Mouse (Mus musculus): ENCODE measurements at regions not wholly inside any gene's neighbourhood (a gene's known extent, or its start where the extent isn't known, plus 50 kb on each side); places are given as distances from the start of the nearest gene placed in this dataset.

DNA sequence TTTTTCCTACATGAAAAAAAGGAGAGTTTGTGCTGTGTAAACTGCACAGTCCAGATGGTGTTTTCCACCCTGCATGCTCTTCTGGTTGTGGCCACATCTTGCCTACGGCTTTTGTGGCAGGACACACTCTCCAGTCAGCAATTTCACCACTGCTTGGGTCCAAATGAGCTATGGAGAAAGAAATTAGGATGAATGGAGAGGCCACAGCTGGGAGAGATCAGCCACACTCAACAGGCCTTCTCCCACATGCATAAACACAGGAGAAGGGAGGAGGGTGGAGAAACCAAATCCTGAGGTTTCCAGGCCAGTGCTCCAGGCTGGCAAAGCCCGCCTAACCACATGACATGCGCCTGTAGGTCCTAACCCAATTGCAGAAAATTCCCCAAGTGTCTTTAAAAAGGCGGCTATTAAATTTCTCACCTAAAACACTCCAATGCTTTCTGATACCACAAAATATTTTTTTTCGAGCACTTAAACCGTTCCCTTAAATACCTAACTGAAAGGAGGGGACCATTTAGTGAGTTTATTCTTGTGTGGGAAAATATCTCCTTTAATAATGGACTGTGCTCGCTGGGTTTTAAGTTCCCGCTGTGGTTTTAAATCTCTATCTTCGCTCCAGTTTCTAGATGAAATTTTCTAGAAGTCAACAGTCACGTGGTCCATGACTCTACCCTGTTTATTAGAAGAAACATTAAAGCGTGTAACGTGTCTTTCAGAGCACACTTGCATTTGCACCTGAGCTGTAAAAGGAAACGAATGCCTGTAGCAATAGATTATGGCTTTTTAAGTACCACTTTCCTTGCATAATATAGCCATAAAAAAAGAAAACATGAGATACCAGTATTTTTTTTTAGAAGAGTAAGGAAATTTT lies 97.9 kb upstream of the BC052040 start:
- DNase-seq (ENCODE audit: low spot score) = no peak
- H3K9ac ChIP-seq (replicated peaks; ENCODE audit: low read depth, low read length) = no peak overlapping the region
- H3K9me3 ChIP-seq (replicated peaks; ENCODE audit: control insufficient read depth, low read length) = no peaks in the 10 kb centered on the region
- no peaks in the 10 kb centered on the region for H3K4me1 ChIP-seq (ENCODE audit: control insufficient read depth, insufficient read depth)
- H3K4me2 ChIP-seq (ENCODE audit: low read depth, low read length) = no peak overlapping the region
- H3K27ac ChIP-seq (ENCODE audit: low read depth) = no peak overlapping the region
- no peaks in the 10 kb centered on the region for H3K27me3 ChIP-seq (ENCODE audit: control insufficient read depth, insufficient read depth, low read length)
- H3K4me3 ChIP-seq (ENCODE audit: low read depth, low read length) = no peak overlapping the region
- ATAC-seq (ENCODE audit: insufficient read depth, low read depth) = no peak
- TF ChIP-seq CTCF (IDR thresholded peaks at IDR 0.05; ENCODE audit: low read depth) (no peak), EP300 (IDR thresholded peaks at IDR 0.05; ENCODE audit: low read depth) (no peak)
- no peaks in the 10 kb centered on the region for H3K36me3 ChIP-seq (replicated peaks; ENCODE audit: control insufficient read depth, insufficient read depth, low read length)
- WGBS = 74% methylated on average over 13 of the region's 13 CpGs

DNA sequence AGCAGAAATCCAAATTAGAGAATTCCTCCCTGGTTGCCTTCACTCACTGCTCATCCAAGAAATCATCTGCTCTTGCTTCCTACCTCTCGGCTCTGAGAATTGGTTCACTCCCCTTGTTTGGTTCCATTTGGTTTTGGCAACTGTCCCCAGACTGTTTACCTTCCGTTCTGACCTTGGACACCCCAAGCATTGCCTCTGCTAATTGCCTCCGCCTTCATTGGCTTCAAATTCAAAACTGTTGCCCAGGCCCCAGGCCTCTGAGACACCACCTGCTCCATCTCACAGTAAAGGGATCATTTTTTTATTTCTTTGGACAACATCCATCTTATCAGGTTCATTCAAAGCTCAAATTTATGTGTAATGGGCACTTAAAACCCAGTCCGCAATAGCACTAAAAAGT lies 93.1 kb upstream of the BC052040 start:
- Histone ChIP-seq H3K36me3 (replicated peaks; ENCODE audit: control insufficient read depth, insufficient read depth, low read length) (no peaks in the 10 kb centered on the region), H3K9ac (replicated peaks; ENCODE audit: low read depth, low read length) (no peak overlapping the region), H3K9me3 (replicated peaks; ENCODE audit: control insufficient read depth, low read length) (no peaks in the 10 kb centered on the region), H3K27ac (ENCODE audit: low read depth) (no peak overlapping the region), H3K27me3 (ENCODE audit: control insufficient read depth, insufficient read depth, low read length) (no peaks in the 10 kb centered on the region), H3K4me2 (ENCODE audit: low read depth, low read length) (no peak overlapping the region), H3K4me3 (ENCODE audit: low read depth, low read length) (no peak overlapping the region), H3K4me1 (ENCODE audit: control insufficient read depth, insufficient read depth) (no peaks in the 10 kb centered on the region)
- no peak for DNase-seq (ENCODE audit: low spot score)
- no peak for ATAC-seq (ENCODE audit: insufficient read depth, low read depth)
- no peak for TF ChIP-seq CTCF (IDR thresholded peaks at IDR 0.05; ENCODE audit: low read depth)
- TF ChIP-seq EP300 (IDR thresholded peaks at IDR 0.05; ENCODE audit: low read depth) = no peak
- WGBS = 70% methylated on average over 4 of the region's 4 CpGs

DNA sequence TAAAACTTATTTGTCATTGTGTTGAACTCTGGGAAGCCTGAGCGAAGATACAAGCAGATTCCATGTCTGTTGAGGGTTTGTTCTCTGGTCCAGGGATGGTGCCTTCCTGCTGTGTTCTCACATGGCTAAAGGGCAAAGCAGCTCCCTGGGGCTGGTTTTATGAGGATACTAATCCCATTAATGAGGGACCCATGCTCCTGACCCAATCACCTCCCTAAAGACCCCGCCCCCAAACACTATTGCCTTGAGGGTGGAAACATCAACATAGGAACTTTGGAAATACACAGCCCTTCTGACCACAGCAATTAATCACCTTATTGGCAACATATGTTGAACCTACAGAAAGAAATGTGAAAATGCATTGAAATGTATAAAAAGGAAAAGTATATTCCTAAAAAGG lies 88.5 kb upstream of the BC052040 start:
- H3K27me3 ChIP-seq (ENCODE audit: control insufficient read depth, insufficient read depth, low read length) = no peaks in the 10 kb centered on the region
- ATAC-seq (ENCODE audit: insufficient read depth, low read depth) (no peak), DNase-seq (ENCODE audit: low spot score) (no peak)
- TF ChIP-seq CTCF (IDR thresholded peaks at IDR 0.05; ENCODE audit: low read depth) = no peak
- no peak for TF ChIP-seq EP300 (IDR thresholded peaks at IDR 0.05; ENCODE audit: low read depth)
- no peaks in the 10 kb centered on the region for H3K4me1 ChIP-seq (ENCODE audit: control insufficient read depth, insufficient read depth)
- H3K27ac ChIP-seq (ENCODE audit: low read depth) = no peak overlapping the region
- H3K4me3 ChIP-seq (ENCODE audit: low read depth, low read length) = no peak overlapping the region
- H3K9ac ChIP-seq (replicated peaks; ENCODE audit: low read depth, low read length) = no peak overlapping the region
- WGBS = 94% methylated on average over 2 of the region's 2 CpGs
- H3K4me2 ChIP-seq (ENCODE audit: low read depth, low read length) = no peak overlapping the region
- no peaks in the 10 kb centered on the region for H3K36me3 ChIP-seq (replicated peaks; ENCODE audit: control insufficient read depth, insufficient read depth, low read length)
- H3K9me3 ChIP-seq (replicated peaks; ENCODE audit: control insufficient read depth, low read length) = no peaks in the 10 kb centered on the region

DNA sequence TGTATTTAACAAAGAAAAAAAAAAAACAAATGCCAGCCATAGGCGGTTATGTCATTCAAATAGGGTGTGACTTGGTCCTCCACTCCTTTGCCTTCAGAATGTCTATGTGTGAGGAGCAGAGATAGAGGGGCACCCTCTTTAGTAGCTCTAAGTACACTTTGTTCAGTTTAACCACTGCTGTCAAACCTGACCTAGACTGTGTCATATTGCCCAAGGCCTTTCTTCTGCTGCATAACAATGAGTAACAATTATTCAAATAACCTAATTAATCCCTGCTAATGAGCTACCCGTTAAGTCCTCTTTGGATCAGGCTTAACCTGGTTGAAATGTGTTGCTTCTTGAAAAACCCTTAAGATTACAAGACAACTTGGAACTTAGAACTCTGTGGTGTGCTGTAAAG lies 81.6 kb upstream of the BC052040 start:
- Histone ChIP-seq H3K36me3 (replicated peaks; ENCODE audit: control insufficient read depth, insufficient read depth, low read length) (no peaks in the 10 kb centered on the region), H3K4me1 (ENCODE audit: control insufficient read depth, insufficient read depth) (no peaks in the 10 kb centered on the region), H3K27ac (ENCODE audit: low read depth) (no peak overlapping the region), H3K9me3 (replicated peaks; ENCODE audit: control insufficient read depth, low read length) (no peaks in the 10 kb centered on the region), H3K27me3 (ENCODE audit: control insufficient read depth, insufficient read depth, low read length) (no peaks in the 10 kb centered on the region), H3K9ac (replicated peaks; ENCODE audit: low read depth, low read length) (no peak overlapping the region), H3K4me3 (ENCODE audit: low read depth, low read length) (no peak overlapping the region), H3K4me2 (ENCODE audit: low read depth, low read length) (no peak overlapping the region)
- ATAC-seq (ENCODE audit: insufficient read depth, low read depth) (no peak), DNase-seq (ENCODE audit: low spot score) (no peak)
- TF ChIP-seq EP300 (IDR thresholded peaks at IDR 0.05; ENCODE audit: low read depth) = no peak
- no peak for TF ChIP-seq CTCF (IDR thresholded peaks at IDR 0.05; ENCODE audit: low read depth)
- 76% methylated on average over 2 of the region's 2 CpGs for WGBS

DNA sequence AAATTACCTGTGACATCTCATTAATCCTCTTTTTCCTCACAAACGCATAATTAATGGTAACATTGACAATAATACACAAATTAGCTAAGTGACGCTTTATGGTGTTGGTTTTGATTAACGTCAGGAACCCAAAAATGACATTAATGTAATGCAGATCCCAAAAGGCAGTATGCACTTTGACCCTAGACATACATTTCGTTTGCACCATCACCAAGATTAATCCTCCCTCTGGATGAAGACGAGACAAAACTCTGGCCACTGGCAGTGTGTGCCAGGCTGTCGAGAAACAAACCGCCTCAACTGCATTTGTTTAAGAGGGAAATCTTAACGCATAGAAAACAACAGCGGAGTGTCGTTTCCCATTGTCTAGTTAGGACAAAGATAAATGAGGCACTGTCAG lies 72.0 kb upstream of the BC052040 start:
- ATAC-seq (ENCODE audit: insufficient read depth, low read depth) = no peak
- TF ChIP-seq CTCF (IDR thresholded peaks at IDR 0.05; ENCODE audit: low read depth) = no peak
- TF ChIP-seq EP300 (IDR thresholded peaks at IDR 0.05; ENCODE audit: low read depth) = no peak

DNA sequence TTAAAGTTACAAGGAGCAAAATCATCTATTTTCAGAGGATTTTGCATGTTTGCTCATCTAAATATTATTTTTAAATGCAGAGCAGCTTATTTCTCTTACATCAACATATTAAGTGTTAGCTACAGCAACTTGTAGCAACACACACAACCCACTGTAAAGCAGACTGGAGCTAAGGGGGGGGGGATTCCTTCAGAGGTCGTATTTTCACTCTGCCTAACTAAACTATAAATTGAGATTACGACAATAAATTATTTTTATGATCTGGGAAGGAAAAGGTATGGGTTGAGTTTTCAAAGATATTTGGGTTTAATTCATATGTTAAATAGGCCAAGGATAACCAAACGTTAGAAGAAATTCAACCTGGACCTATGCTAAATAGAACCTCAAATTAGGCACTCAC lies 70.4 kb upstream of the BC052040 start:
- ATAC-seq (ENCODE audit: insufficient read depth, low read depth) = no peak
- no peak overlapping the region for H3K4me3 ChIP-seq (ENCODE audit: low read depth, low read length)
- no peaks in the 10 kb centered on the region for H3K9me3 ChIP-seq (replicated peaks; ENCODE audit: control insufficient read depth, low read length)
- no peak overlapping the region for H3K9ac ChIP-seq (replicated peaks; ENCODE audit: low read depth, low read length)
- H3K4me1 ChIP-seq (ENCODE audit: control insufficient read depth, insufficient read depth) = no peaks in the 10 kb centered on the region
- H3K4me2 ChIP-seq (ENCODE audit: low read depth, low read length) = no peak overlapping the region
- H3K36me3 ChIP-seq (replicated peaks; ENCODE audit: control insufficient read depth, insufficient read depth, low read length) = no peaks in the 10 kb centered on the region
- no peak for DNase-seq (ENCODE audit: low spot score)
- TF ChIP-seq CTCF (IDR thresholded peaks at IDR 0.05; ENCODE audit: low read depth) (no peak), EP300 (IDR thresholded peaks at IDR 0.05; ENCODE audit: low read depth) (no peak)
- no peak overlapping the region for H3K27ac ChIP-seq (ENCODE audit: low read depth)
- 84% methylated on average over 3 of the region's 3 CpGs for WGBS
- H3K27me3 ChIP-seq (ENCODE audit: control insufficient read depth, insufficient read depth, low read length) = no peaks in the 10 kb centered on the region

More for the DNA sequence above, 72.0 kb upstream of the BC052040 start:
- H3K4me1 ChIP-seq (ENCODE audit: control insufficient read depth, insufficient read depth) = no peaks in the 10 kb centered on the region
- no peak overlapping the region for H3K9ac ChIP-seq (replicated peaks; ENCODE audit: low read depth, low read length)
- no peaks in the 10 kb centered on the region for H3K36me3 ChIP-seq (replicated peaks; ENCODE audit: control insufficient read depth, insufficient read depth, low read length)
- no peak overlapping the region for H3K4me2 ChIP-seq (ENCODE audit: low read depth, low read length)
- 70% methylated on average over 10 of the region's 10 CpGs for WGBS
- no peak overlapping the region for H3K4me3 ChIP-seq (ENCODE audit: low read depth, low read length)
- no peaks in the 10 kb centered on the region for H3K27me3 ChIP-seq (ENCODE audit: control insufficient read depth, insufficient read depth, low read length)
- H3K27ac ChIP-seq (ENCODE audit: low read depth) = no peak overlapping the region
- H3K9me3 ChIP-seq (replicated peaks; ENCODE audit: control insufficient read depth, low read length) = no peaks in the 10 kb centered on the region
- no peak for DNase-seq (ENCODE audit: low spot score)

All from heart, postnatal 0 days (tissue).